Mouse (Mus musculus) layer of hippocampus, adult 18-20 months (tissue): Measurements from ENCODE around the gene Rgs3. TPM values are rescaled to one million over a fixed set of nuclear protein-coding genes. Genes with fewer than 3 reads are reported as not detected.
A peak's percentile ranks its signal among the peaks of the same experiment; 100 is the strongest.

Experiments
- DNase-seq, 2 experiments: peaks; one replicate each; pipeline ENCODE4 v3.0.0; 2022; ENCODE audit warnings: low spot score in 2 of 2
- total RNA-seq, 2 experiments: library from RNA; stranded (reverse); gene quantifications; 2 replicates each; pipeline ENCODE4 v1.2.3; 2021

Rgs3 gene
- total RNA-seq, 2 experiments from 2014 or later = 20.6 to 22.2 TPM

GRCm38 (mm10) chr4:62604094-62604493 lies 44.4 kb downstream of the Rgs3 start:
- no peak for DNase-seq

- no peak for DNase-seq
Observed at GRCm38 (mm10) chr4:62605856-62606541, 46.4 kb downstream of the Rgs3 start.

GRCm38 (mm10) chr4:62606542-62606882 lies 46.9 kb downstream of the Rgs3 start:
- DNase-seq = no peak

DNA sequence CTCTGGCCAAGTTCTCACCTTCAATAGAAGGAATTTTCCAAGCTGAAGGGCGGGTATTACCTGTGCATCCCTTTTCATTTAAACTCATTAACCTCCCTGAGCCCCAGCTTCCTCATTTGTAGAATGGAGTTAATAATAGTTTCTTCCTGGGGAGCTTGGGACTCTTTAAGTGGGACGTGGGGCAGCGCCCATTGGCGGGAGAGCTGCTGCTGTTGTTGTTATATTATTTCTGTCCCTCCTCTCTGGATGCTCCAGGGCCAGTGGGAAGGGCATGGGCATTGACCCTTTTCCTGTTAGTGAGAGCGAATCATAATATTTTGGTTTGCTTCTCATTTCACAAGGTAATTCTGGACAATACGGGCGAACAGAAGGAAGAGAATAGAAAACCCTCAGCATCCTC lies 47.3 kb downstream of the Rgs3 start:
- no peak for DNase-seq

DNA sequence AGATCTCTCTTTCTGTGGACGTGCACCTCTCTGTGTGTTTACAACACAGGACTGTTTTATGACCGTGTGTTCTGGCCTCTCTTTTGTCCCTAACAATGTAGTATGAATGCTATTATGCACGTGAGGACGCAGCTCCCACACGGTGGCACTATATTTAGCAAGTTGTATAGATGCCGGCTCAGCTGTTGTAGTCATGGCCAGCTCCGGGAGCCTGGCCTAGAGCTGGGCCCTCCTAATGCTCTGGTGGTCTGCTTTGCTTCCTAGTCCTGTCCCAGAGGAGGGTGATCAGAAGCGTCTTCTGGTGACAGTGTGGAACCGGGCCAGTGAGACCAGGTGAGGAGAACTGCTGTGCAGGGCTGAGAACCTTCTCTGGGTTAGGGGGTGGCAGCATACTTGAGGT lies 47.7 kb downstream of the Rgs3 start:
- DNase-seq = no peak

GRCm38 (mm10) chr4:62607805-62608204 lies 48.2 kb downstream of the Rgs3 start:
- DNase-seq = no peak

DNA sequence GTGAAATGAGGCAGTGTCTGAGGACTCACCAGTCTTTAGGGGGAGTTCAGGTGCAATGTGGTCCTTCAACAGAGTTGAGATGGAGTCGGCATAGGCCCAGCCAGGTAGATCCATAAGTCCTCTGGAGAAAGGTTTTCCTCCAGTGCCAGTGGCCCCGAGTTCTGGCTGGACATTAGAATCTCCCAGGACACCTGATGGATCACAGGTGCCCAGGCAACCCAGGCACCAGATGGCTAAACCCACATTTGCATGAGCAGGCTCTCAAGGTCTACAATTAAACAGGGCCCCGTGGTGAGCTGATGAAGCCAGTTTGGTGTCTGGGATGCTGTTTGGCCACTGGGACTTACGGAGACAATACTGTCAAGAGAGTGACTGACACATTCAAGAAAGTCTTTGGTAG lies 49.7 kb downstream of the Rgs3 start:
- no peak for DNase-seq

DNA sequence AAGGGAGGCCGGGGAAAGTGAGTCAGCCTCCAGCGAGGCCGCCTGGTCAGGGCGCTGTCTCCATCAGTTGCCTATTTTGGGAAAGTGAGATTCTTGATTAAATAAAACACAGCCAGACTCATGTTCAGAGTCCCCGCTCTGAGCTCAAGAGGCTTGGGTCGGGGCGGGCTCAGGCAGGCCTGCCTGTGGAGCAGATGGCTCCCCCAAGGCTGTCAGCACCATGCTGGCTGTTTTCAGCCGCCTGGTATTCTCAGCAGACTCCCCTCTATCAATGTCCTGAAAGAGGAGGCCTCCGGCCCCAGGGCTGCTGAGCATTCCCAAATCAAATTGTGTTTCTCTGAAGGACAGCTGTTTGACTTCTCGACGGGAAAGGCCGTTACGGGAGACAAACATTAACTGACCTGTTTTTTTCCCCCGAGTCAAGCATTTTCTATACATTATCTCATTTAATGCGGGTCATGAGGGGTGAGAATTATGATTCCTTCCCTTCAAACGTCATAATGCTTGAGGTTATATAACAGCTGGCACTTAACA lies 50.6 kb downstream of the Rgs3 start:
- DNase-seq = no peak

- DNase-seq = peak; percentile 84 to 91
Observed at GRCm38 (mm10) chr4:62612601-62613501, 53.2 kb downstream of the Rgs3 start.

GRCm38 (mm10) chr4:62613646-62614365 lies 54.2 kb downstream of the Rgs3 start:
- DNase-seq = no peak

- no peak for DNase-seq
Observed at GRCm38 (mm10) chr4:62617856-62618440, 58.3 kb downstream of the Rgs3 start.

- DNase-seq = peak in 1 of 2 experiments; percentile 64
Observed at GRCm38 (mm10) chr4:62619232-62619964, 59.8 kb downstream of the Rgs3 start.

DNA sequence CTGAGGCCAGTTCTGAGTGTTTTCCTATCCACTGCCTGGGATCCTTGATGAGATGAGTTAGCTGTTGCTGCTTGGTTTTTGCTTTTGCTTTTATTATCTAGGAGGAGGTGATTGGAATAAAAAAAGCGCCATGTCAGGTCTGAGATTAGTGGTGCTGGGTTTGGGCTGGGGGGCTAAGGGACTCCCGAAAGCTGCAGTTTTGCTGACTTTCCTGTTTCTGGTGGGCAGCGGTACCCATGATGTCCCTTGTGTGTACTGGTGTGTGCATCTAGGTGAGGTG lies 60.3 kb downstream of the Rgs3 start:
- DNase-seq = no peak

GRCm38 (mm10) chr4:62621151-62621550 lies 61.5 kb downstream of the Rgs3 start:
- no peak for DNase-seq

GRCm38 (mm10) chr4:62621880-62622675 lies 62.4 kb downstream of the Rgs3 start:
- no peak for DNase-seq

DNA sequence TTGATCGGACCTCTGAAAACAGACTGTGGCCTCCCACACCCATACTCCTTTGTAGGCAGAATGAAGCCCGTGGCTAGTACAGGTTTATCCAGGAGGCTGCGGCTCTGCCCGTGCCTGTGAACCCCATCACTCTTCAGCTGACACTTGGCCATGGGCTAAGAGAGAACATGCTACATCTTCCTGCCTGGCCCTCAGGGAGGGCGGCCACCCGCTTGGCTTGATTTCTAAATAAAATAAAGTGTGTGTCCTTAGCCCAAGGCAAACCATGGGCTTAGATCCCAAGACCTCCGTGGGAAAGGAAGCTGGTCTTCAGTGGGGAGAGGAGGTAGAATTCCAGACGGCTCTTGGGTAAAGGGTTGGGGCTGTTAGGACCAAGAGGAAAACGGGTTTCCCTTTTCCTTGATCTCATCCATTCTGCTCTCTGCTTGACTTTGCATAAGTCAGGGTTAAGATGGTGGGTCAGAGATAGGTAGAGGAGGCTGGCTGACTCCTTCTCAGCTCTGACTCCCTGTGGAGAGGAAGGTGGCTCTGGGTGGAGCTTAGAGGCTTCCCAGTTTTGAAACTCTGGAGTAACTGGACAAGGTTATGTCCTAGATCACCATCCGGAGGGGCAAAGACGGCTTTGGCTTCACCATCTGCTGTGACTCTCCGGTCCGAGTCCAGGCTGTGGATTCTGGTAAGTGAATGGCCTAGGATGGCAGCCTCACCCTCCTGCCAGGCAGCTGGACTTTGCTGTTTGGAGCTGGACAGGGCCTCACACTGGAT lies 63.8 kb downstream of the Rgs3 start:
- DNase-seq = no peak

- peak in 1 of 2 experiments; percentile 29 for DNase-seq
Observed at GRCm38 (mm10) chr4:62624679-62625450, 65.2 kb downstream of the Rgs3 start.

- DNase-seq = no peak
Observed at GRCm38 (mm10) chr4:62625451-62626061, 65.9 kb downstream of the Rgs3 start.
